In the genomic region with DNA sequence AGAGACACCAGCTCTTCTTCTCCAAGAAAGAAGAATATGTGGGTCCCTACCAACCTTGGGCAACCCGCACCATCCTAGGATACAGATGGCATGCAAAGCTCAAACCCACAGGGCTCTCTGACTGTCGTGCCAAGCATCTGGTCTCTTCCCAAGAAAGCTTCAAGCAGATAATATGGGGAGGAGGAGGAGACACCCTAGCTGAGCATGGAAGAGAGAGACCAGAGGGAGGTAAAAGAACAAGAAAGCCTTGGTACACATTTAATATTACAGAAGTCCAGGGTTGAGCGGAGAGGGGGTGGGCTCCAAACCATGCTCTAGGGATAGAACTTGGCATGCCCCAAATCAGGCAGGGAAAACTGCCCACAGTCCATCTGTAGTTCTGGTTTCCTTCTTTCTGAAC, we compare ENCODE assay signal across 18 mouse cellular contexts. TPM values are rescaled to one million over a fixed set of nuclear protein-coding genes. Genes with fewer than 3 reads are reported as not detected.
DNase-seq lines count a peak whose midpoint lies in the region.
"Had no signal": no experiment of that assay in that cellular context is flagged by ENCODE, and none has a peak within 500 bp of the region (broad histone marks: within the 10 kb centered on the region; RNA-seq: fewer than 3 reads in every experiment).

No protein-coding gene starts in this region.

- intact Hi-C loops in left cerebral cortex, postnatal 14 days (cut with DNase I): no loop called here

- DNase-seq in cerebellum, postnatal 14 days: peak; percentile 12 to 18
- DNase-seq in cerebellum, adult 11-12 months: no peak
- peak; percentile 19 to 43 for DNase-seq in layer of hippocampus, adult 18-20 months (ENCODE audit: low spot score in 2 of 2)
- no peak for DNase-seq in layer of hippocampus, postnatal 36 days
- DNase-seq in brain, adult 2 months (ENCODE audit: low read depth, low spot score): peak; percentile 83
- DNase-seq in left cerebral cortex, postnatal 14 days (ENCODE audit: low spot score in 2 of 2): peak; percentile 14 to 34
- DNase-seq in gastrocnemius, postnatal 10 days: no peak
- DNase-seq: adrenal gland, postnatal 14 days; cerebellum, adult 9-11 months; forebrain, postnatal 0 days; gastrocnemius, postnatal 36 days; heart, postnatal 4 days; kidney, adult 2 months; lung, postnatal 4 days; retina, postnatal 1 day; thymus, adult 2 months; thymus, postnatal 4 days had no signal

RNA-seq across cellular contexts. Expression of a gene that starts 42.2 kb away (rescaled TPM):
- 1 to 10 TPM; 6.6 to 6.7 TPM for total RNA-seq in layer of hippocampus, adult 18-20 months (2021)
- 1 to 10 TPM; 5.5 to 8.1 TPM for total RNA-seq in layer of hippocampus, postnatal 36 days (2021)
- total RNA-seq in left cerebral cortex, postnatal 14 days (2021): 1 to 10 TPM; 4.4 to 5.7 TPM
- under 1 TPM in 1 of 2 experiments, not detected in 1; 0.38 TPM for total RNA-seq in gastrocnemius, postnatal 10 days (2021)
- total RNA-seq: gastrocnemius, postnatal 36 days; liver, adult 2 months had no signal

Comparison
In these comparisons a context has a peak if more than half of its experiments do, and no peak if none do; other contexts are left out.
1. DNase-seq: peak in cerebellum, postnatal 14 days (2 of 2), layer of hippocampus, adult 18-20 months (2 of 2), brain, adult 2 months (single experiment) and left cerebral cortex, postnatal 14 days (2 of 2); none in cerebellum, adult 11-12 months (single experiment), layer of hippocampus, postnatal 36 days (0 of 2) and gastrocnemius, postnatal 10 days (single experiment).